Mouse (Mus musculus): ENCODE data around the gene Nlgn3. TPM values are rescaled to one million over a fixed set of nuclear protein-coding genes. Genes with fewer than 3 reads are reported as not detected.

The Nlgn3 gene
- polyA plus RNA-seq, 1 experiment = 38.5 TPM

- DNase-seq = no peak
- Histone ChIP-seq H3K4me1 (ENCODE audit: control insufficient read depth, insufficient read depth, low read length) (no peaks in the 10 kb centered on the region), H3K27me3 (ENCODE audit: control insufficient read depth, insufficient read depth, low read length) (no peaks in the 10 kb centered on the region), H3K27ac (ENCODE audit: insufficient read depth, low read length) (no peak overlapping the region), H3K4me3 (replicated peaks; ENCODE audit: insufficient read depth, low read depth, low read length) (no peak overlapping the region)
- 79% methylated on average over 7 of the region's 7 CpGs for WGBS
- TF ChIP-seq CTCF (IDR thresholded peaks at IDR 0.05; ENCODE audit: borderline replicate concordance, insufficient read depth, low read depth, low read length) (no peak), POLR2A (IDR thresholded peaks at IDR 0.05; ENCODE audit: borderline replicate concordance, insufficient read depth, low read length) (no peak)
Observed at GRCm38 (mm10) chrX:101369001-101369400, 70.0 kb downstream of the Nlgn3 start.

- no peak overlapping the region for H3K4me3 ChIP-seq (replicated peaks; ENCODE audit: insufficient read depth, low read depth, low read length)
- TF ChIP-seq CTCF (IDR thresholded peaks at IDR 0.05; ENCODE audit: borderline replicate concordance, insufficient read depth, low read depth, low read length) (no peak), POLR2A (IDR thresholded peaks at IDR 0.05; ENCODE audit: borderline replicate concordance, insufficient read depth, low read length) (no peak)
- no peaks in the 10 kb centered on the region for H3K4me1 ChIP-seq (ENCODE audit: control insufficient read depth, insufficient read depth, low read length)
- H3K27ac ChIP-seq (ENCODE audit: insufficient read depth, low read length) = no peak overlapping the region
- no peaks in the 10 kb centered on the region for H3K27me3 ChIP-seq (ENCODE audit: control insufficient read depth, insufficient read depth, low read length)
- WGBS = 67% methylated on average over 3 of the region's 3 CpGs
- DNase-seq = no peak
Observed at GRCm38 (mm10) chrX:101370573-101370972, 71.6 kb downstream of the Nlgn3 start.

- Histone ChIP-seq H3K27me3 (ENCODE audit: control insufficient read depth, insufficient read depth, low read length) (no peaks in the 10 kb centered on the region), H3K4me1 (ENCODE audit: control insufficient read depth, insufficient read depth, low read length) (no peaks in the 10 kb centered on the region), H3K4me3 (replicated peaks; ENCODE audit: insufficient read depth, low read depth, low read length) (no peak overlapping the region), H3K27ac (ENCODE audit: insufficient read depth, low read length) (no peak overlapping the region)
- TF ChIP-seq POLR2A (IDR thresholded peaks at IDR 0.05; ENCODE audit: borderline replicate concordance, insufficient read depth, low read length) (no peak), CTCF (IDR thresholded peaks at IDR 0.05; ENCODE audit: borderline replicate concordance, insufficient read depth, low read depth, low read length) (no peak)
- WGBS = 37% methylated on average over 5 of the region's 5 CpGs
- no peak for DNase-seq
Observed at GRCm38 (mm10) chrX:101372946-101373345, 74.0 kb downstream of the Nlgn3 start.

Other genes with a start within 250 kb of the Nlgn3 start
- gene Tex11, start 239.5 kb upstream of the Nlgn3 start, polyA plus RNA-seq (2012; rRNA removed) = 0.11 TPM in 2 replicates
- 6.0 and 7.8 TPM in 2 replicates for gene Slc7a3, start 213.1 kb upstream of the Nlgn3 start, polyA plus RNA-seq (2012; rRNA removed)
- 37.2 and 39.4 TPM in 2 replicates for gene Snx12, start 76.6 kb upstream of the Nlgn3 start, polyA plus RNA-seq (2012; rRNA removed)
- gene Foxo4, start 44.6 kb upstream of the Nlgn3 start, polyA plus RNA-seq (2012; rRNA removed) = 14.9 and 15.3 TPM in 2 replicates
- not detected in 2 replicates for gene Gm614, start 35.2 kb upstream of the Nlgn3 start, polyA plus RNA-seq (2012; rRNA removed)
- gene Il2rg, start 30.9 kb upstream of the Nlgn3 start, polyA plus RNA-seq (2012; rRNA removed) = 1.9 and 2.0 TPM in 2 replicates
- not detected in 2 replicates for gene Gm20489, start 30.1 kb upstream of the Nlgn3 start, polyA plus RNA-seq (2012; rRNA removed)
- gene Med12, start 25.1 kb upstream of the Nlgn3 start, polyA plus RNA-seq (2012; rRNA removed) = 54.4 and 64.5 TPM in 2 replicates
- gene Gjb1, start 77.2 kb downstream of the Nlgn3 start, polyA plus RNA-seq (2012; rRNA removed) = 69.2 and 83.3 TPM in 2 replicates
- gene Zmym3, start 121.7 kb downstream of the Nlgn3 start, polyA plus RNA-seq (2012; rRNA removed) = 148 and 174 TPM in 2 replicates
- 129 and 136 TPM in 2 replicates for gene Nono, start 130.2 kb downstream of the Nlgn3 start, polyA plus RNA-seq (2012; rRNA removed)
- 2.0 and 2.9 TPM in 2 replicates for gene Itgb1bp2, start 149.9 kb downstream of the Nlgn3 start, polyA plus RNA-seq (2012; rRNA removed)
- 41.9 and 42.8 TPM in 2 replicates for gene Taf1, start 233.6 kb downstream of the Nlgn3 start, polyA plus RNA-seq (2012; rRNA removed)

Data from cerebellum, adult 2 months (tissue).